Mouse (Mus musculus): ENCODE measurements around the gene Zcchc4. TPM values are rescaled to one million over a fixed set of nuclear protein-coding genes. Genes with fewer than 3 reads are reported as not detected.

Gene Zcchc4
- total and polyA plus RNA-seq, 3 experiments, result 0.67 to 1.0 TPM; not detected in 1

DNA sequence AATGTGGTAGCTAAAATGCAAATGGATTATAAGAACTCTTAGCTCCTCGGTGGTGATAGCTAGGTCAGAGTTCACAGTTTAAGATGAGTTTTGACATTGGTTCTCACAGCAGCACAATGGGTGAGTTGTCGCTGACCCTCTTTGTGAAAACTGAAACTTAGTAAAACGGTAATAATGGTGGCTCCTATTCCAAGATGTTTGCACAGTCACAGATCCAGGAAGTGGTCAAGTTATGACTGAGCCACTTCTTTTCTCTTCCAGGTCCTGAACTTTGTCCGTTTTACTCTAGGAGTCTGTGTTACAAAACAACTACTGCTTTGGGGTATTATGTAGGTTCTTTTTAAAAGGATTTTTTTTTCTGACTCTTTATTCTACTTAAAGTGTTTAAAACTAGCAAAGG, 32.0 kb upstream of the Zcchc4 start:
- Histone ChIP-seq H3K9ac (ENCODE audit: control insufficient read depth, low read depth, low read length, poor library complexity, severe bottlenecking) (no peak overlapping the region), H3K4me3 (ENCODE audit: control insufficient read depth in 1 of 2, insufficient read depth in 1 of 2, low read depth in 2 of 2, low read length in 2 of 2) (peak overlapping the region in 1 of 2 experiments; percentile 59; a peak in 1 of 4 replicates), H3K27me3 (ENCODE audit: control insufficient read depth in 1 of 2, insufficient read depth in 2 of 2, low read length in 2 of 2) (no peaks in the 10 kb centered on the region), H3K27ac (ENCODE audit: control insufficient read depth, low read depth, low read length) (no peak overlapping the region), H3K79me2 (ENCODE audit: control insufficient read depth, insufficient read depth, low read length, poor library complexity) (peaks cover 7% of the 10 kb centered on the region), H3K4me1 (ENCODE audit: control insufficient read depth in 1 of 2, insufficient read depth in 2 of 2, low read length in 2 of 2) (peaks cover 5 to 8% of the 10 kb centered on the region in 2 experiments), H3K36me3 (ENCODE audit: control insufficient read depth in 1 of 2, insufficient read depth in 2 of 2, low read length in 2 of 2) (peaks cover 0 to 17% of the 10 kb centered on the region in 2 experiments; a peak in 2 of 4 replicates), H3K9me3 (replicated peaks; ENCODE audit: insufficient read depth, low read length) (no peaks in the 10 kb centered on the region)
- DNase-seq (ENCODE audit: low read depth, low spot score), result no peak
- no peak for TF ChIP-seq NELFE (IDR thresholded peaks at IDR 0.05; ENCODE audit: low read depth, low read length)
- TF ChIP-seq BHLHE40 (IDR thresholded peaks at IDR 0.05; ENCODE audit: borderline replicate concordance, low read depth, low read length), result no peak
- TF ChIP-seq ZNF384 (IDR thresholded peaks at IDR 0.05; ENCODE audit: low read depth, low read length), result no peak
- TF ChIP-seq MAX (IDR thresholded peaks at IDR 0.05; ENCODE audit: low read length), result no peak
- no peak for TF ChIP-seq RCOR1 (IDR thresholded peaks at IDR 0.05; ENCODE audit: low read depth, low read length)
- no peak for TF ChIP-seq TCF12 (IDR thresholded peaks at IDR 0.05; ENCODE audit: low read depth, low read length)
- TF ChIP-seq MEF2A (IDR thresholded peaks at IDR 0.05; ENCODE audit: extremely low read depth, insufficient replicate concordance, low read depth, low read length, poor library complexity, severe bottlenecking), result no peak
- TF ChIP-seq RAD21 (IDR thresholded peaks at IDR 0.05; ENCODE audit: low read depth, low read length), result no peak

DNA sequence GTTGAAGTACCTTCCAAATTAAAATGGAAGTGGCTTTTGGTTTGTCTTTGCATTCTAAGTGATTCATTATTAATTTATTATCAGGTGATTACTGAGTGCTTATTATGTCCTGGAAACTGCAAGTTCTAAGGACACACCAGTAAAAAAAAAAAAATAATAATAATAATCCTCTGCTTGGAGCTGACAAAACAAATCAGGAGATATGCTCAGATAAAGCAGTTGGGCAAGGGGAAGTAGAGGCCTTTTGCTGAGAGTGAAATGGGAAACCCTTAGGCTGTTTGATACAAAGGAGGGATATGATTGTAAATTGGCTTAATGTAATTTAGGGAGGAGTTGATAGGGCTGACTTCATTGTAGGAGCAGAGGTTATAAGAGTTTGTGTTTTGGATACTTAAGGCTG, 28.3 kb upstream of the Zcchc4 start:
- Histone ChIP-seq H3K79me2 (ENCODE audit: control insufficient read depth, insufficient read depth, low read length, poor library complexity) (peaks cover 8% of the 10 kb centered on the region), H3K27me3 (ENCODE audit: control insufficient read depth in 1 of 2, insufficient read depth in 2 of 2, low read length in 2 of 2) (no peaks in the 10 kb centered on the region), H3K4me1 (ENCODE audit: control insufficient read depth in 1 of 2, insufficient read depth in 2 of 2, low read length in 2 of 2) (peaks cover 3 to 8% of the 10 kb centered on the region in 2 experiments; a peak in 3 of 4 replicates), H3K9ac (ENCODE audit: control insufficient read depth, low read depth, low read length, poor library complexity, severe bottlenecking) (no peak overlapping the region), H3K4me3 (ENCODE audit: control insufficient read depth in 1 of 2, insufficient read depth in 1 of 2, low read depth in 2 of 2, low read length in 2 of 2) (no peak overlapping the region), H3K9me3 (replicated peaks; ENCODE audit: insufficient read depth, low read length) (no peaks in the 10 kb centered on the region), H3K27ac (ENCODE audit: control insufficient read depth, low read depth, low read length) (no peak overlapping the region), H3K36me3 (ENCODE audit: control insufficient read depth in 1 of 2, insufficient read depth in 2 of 2, low read length in 2 of 2) (peaks cover 0 to 12% of the 10 kb centered on the region in 2 experiments; a peak in 2 of 4 replicates)
- no peak for DNase-seq (ENCODE audit: low read depth, low spot score)
- no peak for TF ChIP-seq SMC3 (IDR thresholded peaks at IDR 0.05; ENCODE audit: low read depth, low read length)
- peak; percentile 84 for TF ChIP-seq RCOR1 (IDR thresholded peaks at IDR 0.05; ENCODE audit: low read depth, low read length)
- TF ChIP-seq ZNF384 (IDR thresholded peaks at IDR 0.05; ENCODE audit: low read depth, low read length), result peak; percentile 63; the same call in 1 of the 2 replicates

DNA sequence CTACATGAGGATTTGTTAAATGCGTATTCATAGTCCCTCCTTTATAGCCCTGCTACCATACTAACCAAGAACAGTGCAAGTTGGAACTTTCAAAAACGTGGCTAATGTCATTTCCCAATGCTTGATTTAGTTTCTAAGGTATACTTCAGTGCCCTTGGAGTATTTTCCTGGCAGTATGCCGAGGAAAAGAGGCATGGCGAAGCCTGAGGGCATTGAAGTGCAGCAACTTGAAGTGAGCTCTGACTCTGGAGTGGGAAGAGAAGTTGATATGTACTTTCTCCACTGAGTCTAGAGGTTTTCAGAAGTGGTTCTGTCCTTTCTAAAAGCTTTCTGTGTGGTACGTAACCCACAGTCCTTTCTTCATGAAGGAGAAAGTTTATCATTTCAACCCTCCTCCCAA, 26.5 kb upstream of the Zcchc4 start:
- no peak for TF ChIP-seq MAFK (IDR thresholded peaks at IDR 0.05; ENCODE audit: borderline replicate concordance, low read depth, low read length)
- no peak for TF ChIP-seq MYB (IDR thresholded peaks at IDR 0.05; ENCODE audit: low read depth, low read length)
- no peak for TF ChIP-seq TAL1 (IDR thresholded peaks at IDR 0.05; ENCODE audit: low read length)
- TF ChIP-seq MAX (IDR thresholded peaks at IDR 0.05; ENCODE audit: low read length), result no peak
- no peak for TF ChIP-seq POLR2AphosphoS5 (IDR thresholded peaks at IDR 0.05; ENCODE audit: borderline replicate concordance, low read depth, low read length)
- no peak for TF ChIP-seq ZKSCAN1 (IDR thresholded peaks at IDR 0.05; ENCODE audit: low read depth, low read length)
- TF ChIP-seq NRF1 (IDR thresholded peaks at IDR 0.05; ENCODE audit: insufficient read depth, low read depth, low read length, poor library complexity, severe bottlenecking), result no peak
- TF ChIP-seq CHD2 (IDR thresholded peaks at IDR 0.05; ENCODE audit: low read length), result no peak
- no peak for TF ChIP-seq KAT2A (conservative IDR thresholded peaks at IDR 0.05; ENCODE audit: low read depth, low read length)
- no peak for TF ChIP-seq ZC3H11A (IDR thresholded peaks at IDR 0.05; ENCODE audit: low read depth, low read length)
- no peak for TF ChIP-seq USF2 (IDR thresholded peaks at IDR 0.05; ENCODE audit: borderline replicate concordance in 1 of 2, insufficient read depth in 1 of 2, low read depth in 1 of 2, low read length in 2 of 2)
- TF ChIP-seq RAD21 (IDR thresholded peaks at IDR 0.05; ENCODE audit: low read depth, low read length), result no peak
- no peak for TF ChIP-seq POLR2A (IDR thresholded peaks at IDR 0.05; ENCODE audit: control insufficient read depth in 1 of 2, insufficient read depth in 1 of 2, low read depth in 1 of 2, low read length in 2 of 2, poor library complexity in 1 of 2)
- no peak for TF ChIP-seq MYC (IDR thresholded peaks at IDR 0.05; ENCODE audit: low read depth, low read length)
- no peak for TF ChIP-seq GATA1 (IDR thresholded peaks at IDR 0.05; ENCODE audit: low read depth, low read length)
- TF ChIP-seq RCOR1 (IDR thresholded peaks at IDR 0.05; ENCODE audit: low read depth, low read length), result no peak
- TF ChIP-seq POLR2AphosphoS2 (IDR thresholded peaks at IDR 0.05; ENCODE audit: low read length), result no peak
- TF ChIP-seq ZNF384 (IDR thresholded peaks at IDR 0.05; ENCODE audit: low read depth, low read length), result no peak
- TF ChIP-seq TCF12 (IDR thresholded peaks at IDR 0.05; ENCODE audit: low read depth, low read length), result no peak
- Histone ChIP-seq H3K4me1 (ENCODE audit: control insufficient read depth in 1 of 2, insufficient read depth in 2 of 2, low read length in 2 of 2) (peaks cover 0 to 2% of the 10 kb centered on the region in 2 experiments; a peak in 1 of 4 replicates), H3K36me3 (ENCODE audit: control insufficient read depth in 1 of 2, insufficient read depth in 2 of 2, low read length in 2 of 2) (peaks cover 2% of the 10 kb centered on the region in 2 experiments; a peak in 2 of 4 replicates)

More for the DNA sequence above, 26.5 kb upstream of the Zcchc4 start:
- no peak overlapping the region for H3K9ac ChIP-seq (ENCODE audit: control insufficient read depth, low read depth, low read length, poor library complexity, severe bottlenecking)
- H3K27ac ChIP-seq (ENCODE audit: control insufficient read depth, low read depth, low read length), result no peak overlapping the region
- no peaks in the 10 kb centered on the region for H3K9me3 ChIP-seq (replicated peaks; ENCODE audit: insufficient read depth, low read length)
- H3K4me3 ChIP-seq (ENCODE audit: control insufficient read depth in 1 of 2, insufficient read depth in 1 of 2, low read depth in 2 of 2, low read length in 2 of 2), result no peak overlapping the region
- no peaks in the 10 kb centered on the region for H3K27me3 ChIP-seq (ENCODE audit: control insufficient read depth in 1 of 2, insufficient read depth in 2 of 2, low read length in 2 of 2)
- H3K79me2 ChIP-seq (ENCODE audit: control insufficient read depth, insufficient read depth, low read length, poor library complexity), result peaks cover 6% of the 10 kb centered on the region; the same call in 1 of the 2 replicates
- DNase-seq (ENCODE audit: low read depth, low spot score), result no peak

Data from MEL (cell line).